In genomic region chr10:76642628-76643434, GRCm38 (mm10) we compare ENCODE assay signal across 11 mouse cellular contexts. TPM values are rescaled to one million over a fixed set of nuclear protein-coding genes. Genes with fewer than 3 reads are reported as not detected.
DNase-seq lines count a peak whose midpoint lies in the region; ATAC-seq lines count a peak whose summit lies in the region.
"Had no signal": no experiment of that assay in that cellular context is flagged by ENCODE, and none has a peak within 500 bp of the region (broad histone marks: within the 10 kb centered on the region; RNA-seq: fewer than 3 reads in every experiment).

No protein-coding gene starts in this region.

- ATAC-seq in hindbrain, embryonic 16.5 days: no peak
- ATAC-seq: forebrain, embryonic 14.5 days had no signal

- no peak overlapping the region for H3K27ac ChIP-seq in hindbrain, embryonic 16.5 days (ENCODE audit: low read depth, low read length)
- H3K27ac ChIP-seq: liver, embryonic 15.5 days had no signal

- H3K4me2 ChIP-seq in hindbrain, embryonic 16.5 days (ENCODE audit: low read length): no peak overlapping the region
- H3K4me2 ChIP-seq: liver, embryonic 15.5 days had no signal

- H3K9me3 ChIP-seq in hindbrain, embryonic 16.5 days (ENCODE audit: control insufficient read depth, low read length): no peaks in the 10 kb centered on the region
- H3K9me3 ChIP-seq: liver, embryonic 15.5 days had no signal

- no peak overlapping the region for H3K4me3 ChIP-seq in hindbrain, embryonic 16.5 days (ENCODE audit: low read length)
- H3K4me3 ChIP-seq: liver, embryonic 15.5 days had no signal

- intact Hi-C loops in left cerebral cortex, postnatal 25 days (cut with DNase I): no loop called here

- no peaks in the 10 kb centered on the region for H3K27me3 ChIP-seq in hindbrain, embryonic 16.5 days (replicated peaks; ENCODE audit: control insufficient read depth, insufficient read depth, low read length)
- H3K27me3 ChIP-seq: liver, embryonic 15.5 days had no signal

- peak; percentile 41 for DNase-seq in adrenal gland, postnatal 10 days
- DNase-seq in adrenal gland, postnatal 25 days: no peak
- DNase-seq in right cerebral cortex, adult 18-20 months: peak; percentile 60
- no peak for DNase-seq in right cerebral cortex, postnatal 4 days
- DNase-seq in left cerebral cortex, postnatal 25 days (ENCODE audit: low spot score in 2 of 2): peak; percentile 42 to 68
- peak; percentile 79 for DNase-seq in testis, postnatal 10 days (ENCODE audit: low spot score)
- no peak for DNase-seq in spleen, postnatal 10 days (ENCODE audit: low spot score in 2 of 2)
- DNase-seq: adrenal gland, postnatal 36 days had no signal

- 76% methylated on average over 9 of the region's 9 CpGs for WGBS in hindbrain, embryonic 16.5 days

- H3K4me1 ChIP-seq in hindbrain, embryonic 16.5 days (ENCODE audit: control insufficient read depth, insufficient read depth, low read depth, low read length): no peaks in the 10 kb centered on the region
- H3K4me1 ChIP-seq: liver, embryonic 15.5 days had no signal

- no peak overlapping the region for H3K9ac ChIP-seq in hindbrain, embryonic 16.5 days (ENCODE audit: low read depth, low read length)
- H3K9ac ChIP-seq: liver, embryonic 15.5 days had no signal

- H3K36me3 ChIP-seq in hindbrain, embryonic 16.5 days (ENCODE audit: control insufficient read depth, insufficient read depth, low read length): no peaks in the 10 kb centered on the region
- H3K36me3 ChIP-seq: liver, embryonic 15.5 days had no signal

RNA-seq across cellular contexts. Expression of gene Col6a2, which starts 19.4 kb away (rescaled TPM):
- total RNA-seq in adrenal gland, postnatal 10 days (2021): 100 to 1,000 TPM; 136 to 144 TPM
- total RNA-seq in adrenal gland, postnatal 25 days (2021): 29.1 and 32.0 TPM in 2 replicates
- 10 to 100 TPM in 1 of 2 experiments, 1 to 10 TPM in 1; 9.4 to 10.1 TPM for total RNA-seq in left cerebral cortex, postnatal 25 days (2021)
- polyA plus RNA-seq in hindbrain, embryonic 16.5 days (2015; fragmentation: Nextera tagmentation; extraction: Ambion mirVana): 20.0 and 35.2 TPM in 2 replicates

Comparison
In these comparisons a context has a peak if more than half of its experiments do, and no peak if none do; other contexts are left out.
1. DNase-seq: peak in adrenal gland, postnatal 10 days (single experiment), right cerebral cortex, adult 18-20 months (single experiment), left cerebral cortex, postnatal 25 days (2 of 2) and testis, postnatal 10 days (single experiment); none in adrenal gland, postnatal 25 days (single experiment), right cerebral cortex, postnatal 4 days (single experiment) and spleen, postnatal 10 days (0 of 2).